In the genomic region with DNA sequence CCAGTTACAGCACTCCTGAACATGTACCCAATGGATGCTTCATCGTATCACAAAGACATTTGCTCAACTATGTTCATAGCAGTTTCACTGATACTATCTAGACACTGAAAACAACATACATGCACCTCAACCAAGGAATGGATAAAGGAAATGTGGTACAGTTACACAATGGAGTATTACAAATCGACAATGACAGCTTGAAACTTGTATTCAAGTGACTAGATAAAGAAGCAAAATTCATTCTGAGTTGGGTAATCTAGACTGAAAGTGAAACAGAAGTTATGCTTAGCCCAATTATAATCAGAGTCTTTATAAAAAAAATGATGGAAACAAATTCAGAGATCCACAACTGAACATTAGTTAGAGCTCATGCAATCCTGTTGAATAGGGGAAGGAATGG, we compare ENCODE assay signal across 16 mouse cellular contexts. TPM values are rescaled to one million over a fixed set of nuclear protein-coding genes. Genes with fewer than 3 reads are reported as not detected.
ATAC-seq lines count a peak whose summit lies in the region.
"Had no signal": no experiment of that assay in that cellular context is flagged by ENCODE, and none has a peak within 500 bp of the region (broad histone marks: within the 10 kb centered on the region; RNA-seq: fewer than 3 reads in every experiment).

No protein-coding gene starts in this region.

- 0 out of 2 replicates have a peak, but pooled peaks have one; percentile 25 for ATAC-seq in common myeloid progenitor, adult 5-6 weeks (replicated peaks; ENCODE audit: low read depth, poor library complexity, severe bottlenecking)
- ATAC-seq in granulocyte monocyte progenitor cell, adult 5-6 weeks (replicated peaks; ENCODE audit: poor library complexity, severe bottlenecking): peak; percentile 80
- ATAC-seq in megakaryocyte, adult 5-6 weeks (ENCODE audit: poor library complexity, severe bottlenecking): peak; percentile 53
- ATAC-seq in megakaryocyte progenitor cell, adult 5-6 weeks (replicated peaks; ENCODE audit: poor library complexity): peak; percentile 66
- ATAC-seq in monocyte, adult 5-6 weeks (replicated peaks; ENCODE audit: insufficient number of reproducible peaks, low FRiP score, low TSS enrichment, poor library complexity, severe bottlenecking): 0 out of 2 replicates have a peak, but pooled peaks have one; percentile 35

RNA-seq across cellular contexts. Expression of gene Gm9733, which starts 18.2 kb away (rescaled TPM):
- total RNA-seq in common myeloid progenitor, adult 5-6 weeks (2017): not detected in 2 replicates
- total RNA-seq in granulocyte monocyte progenitor cell, adult 5-6 weeks (2014; fragmentation: Nextera tagmentation): 6.4 and 13.1 TPM in 2 replicates
- total RNA-seq in granulocyte monocyte progenitor cell, adult 5-6 weeks (2017): 2.9 and 6.4 TPM in 2 replicates
- total RNA-seq in megakaryocyte, adult 5-6 weeks (2015): 145 and 147 TPM in 2 replicates
- 94.2 and 98.9 TPM in 2 replicates for total RNA-seq in megakaryocyte, adult 5-6 weeks (2017)
- 7.0 and 8.2 TPM in 2 replicates for total RNA-seq in megakaryocyte progenitor cell, adult 5-6 weeks (2015)
- 8.3 and 12.4 TPM in 2 replicates for total RNA-seq in megakaryocyte progenitor cell, adult 5-6 weeks (2017)
- 35.8 to 94.0 TPM (median 55.4 TPM) in 3 replicates for total RNA-seq in monocyte, adult 5-6 weeks (2017)
- total RNA-seq: adrenal gland, adult 18-20 months; adrenal gland, adult 2 months; adrenal gland, adult 8-10 months; adrenal gland, postnatal 10 days; adrenal gland, postnatal 14 days; adrenal gland, postnatal 25 days; adrenal gland, postnatal 36 days; CH12.LX; ES-E14; G1E; MEL had no signal

Comparison
In these comparisons a context has a peak if more than half of its experiments do, and no peak if none do; other contexts are left out.
1. Peak in every context shown above with its lines: ATAC-seq.
2. ATAC-seq: peak in every context shown above with its lines; median percentile 80 in granulocyte monocyte progenitor cell, adult 5-6 weeks; 66 in megakaryocyte progenitor cell, adult 5-6 weeks; 53 in megakaryocyte, adult 5-6 weeks; 35 in monocyte, adult 5-6 weeks; 25 in common myeloid progenitor, adult 5-6 weeks.